8 mouse cellular contexts compared by ENCODE assay signal in the genomic region with DNA sequence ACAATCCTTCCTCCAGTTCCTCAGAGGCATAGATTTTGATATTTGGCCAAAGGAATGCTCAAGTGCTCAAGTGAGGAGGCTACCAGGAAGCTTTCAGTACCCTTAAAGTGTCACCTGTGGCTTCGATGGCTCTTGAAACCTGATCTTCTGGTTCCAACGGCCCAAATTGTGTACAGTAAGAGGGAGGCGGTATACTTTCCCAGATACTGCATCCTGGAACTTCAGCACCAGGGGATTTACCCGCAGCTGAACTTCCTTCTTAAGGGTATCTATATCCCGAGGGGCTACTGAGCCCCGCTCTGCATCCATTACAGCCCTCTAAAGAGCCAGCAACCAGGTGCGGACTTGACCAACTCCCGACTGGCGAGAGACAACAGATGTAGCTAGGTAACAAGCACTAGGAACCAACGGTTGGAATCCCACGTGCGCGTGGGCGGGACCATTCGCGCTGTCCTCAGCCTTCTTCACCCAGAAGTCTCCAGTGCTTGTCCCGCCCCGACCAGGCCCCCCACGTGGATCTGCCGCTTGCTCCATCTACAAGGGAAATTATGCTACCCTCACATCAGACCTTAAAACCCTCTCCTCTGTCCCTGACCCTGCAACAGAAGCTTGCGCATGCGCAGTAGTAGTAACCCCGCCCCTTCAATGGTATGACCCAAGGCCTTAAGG. TPM values are rescaled to one million over a fixed set of nuclear protein-coding genes. Genes with fewer than 3 reads are reported as not detected.
DNase-seq lines count a peak whose midpoint lies in the region; ATAC-seq and TF ChIP-seq lines count a peak whose summit lies in the region.

A gene (minus strand): TSS at position 309 of the 669 bp plus-strand sequence.

- H3K36me3 ChIP-seq in forebrain, embryonic 12.5 days (replicated peaks) = no peaks in the 10 kb centered on the region
- no peaks in the 10 kb centered on the region for H3K36me3 ChIP-seq in hindbrain, embryonic 10.5 days
- no peaks in the 10 kb centered on the region for H3K36me3 ChIP-seq in liver, embryonic 16.5 days (ENCODE audit: control insufficient read depth, insufficient read depth)

- no peaks in the 10 kb centered on the region for H3K9me3 ChIP-seq in forebrain, embryonic 12.5 days
- no peaks in the 10 kb centered on the region for H3K9me3 ChIP-seq in hindbrain, embryonic 10.5 days
- H3K9me3 ChIP-seq in liver, embryonic 16.5 days (replicated peaks; ENCODE audit: control insufficient read depth, low read length) = no peaks in the 10 kb centered on the region

- 19% methylated on average over 23 of the region's 23 CpGs for WGBS in forebrain, embryonic 12.5 days
- WGBS in hindbrain, embryonic 10.5 days = 25% methylated on average over 23 of the region's 23 CpGs
- 24% methylated on average over 23 of the region's 23 CpGs for WGBS in liver, embryonic 16.5 days (ENCODE audit: insufficient replicate concordance)
- 20% methylated on average over 23 of the region's 23 CpGs for WGBS in olfactory bulb, adult 2 months

- ATAC-seq in forebrain, embryonic 12.5 days (ENCODE audit: low FRiP score) = peak; percentile 83; the same call in 1 of the 2 replicates
- no peak for ATAC-seq in liver, embryonic 16.5 days (ENCODE audit: low read depth)

- no peak within 1 kb of the TSS for H3K27ac ChIP-seq in forebrain, embryonic 12.5 days
- peak within 1 kb of the TSS; percentile 29; the same call in 1 of the 2 replicates for H3K27ac ChIP-seq in hindbrain, embryonic 10.5 days
- no peak within 1 kb of the TSS for H3K27ac ChIP-seq in liver, embryonic 16.5 days (ENCODE audit: low read length)
- no peak within 1 kb of the TSS for H3K27ac ChIP-seq in olfactory bulb, adult 2 months (ENCODE audit: insufficient read depth, low read depth, low read length)

- H3K4me3 ChIP-seq in forebrain, embryonic 12.5 days (replicated peaks) = peak within 1 kb of the TSS; percentile 39
- peak within 1 kb of the TSS; percentile 48 for H3K4me3 ChIP-seq in hindbrain, embryonic 10.5 days
- H3K4me3 ChIP-seq in liver, embryonic 16.5 days (ENCODE audit: low read depth, low read length) = peak within 1 kb of the TSS; percentile 19
- H3K4me3 ChIP-seq in olfactory bulb, adult 2 months (ENCODE audit: insufficient read depth, low read depth, low read length) = peak within 1 kb of the TSS; percentile 48

- DNase-seq in 3T3-L1 (ENCODE audit: low read depth, low spot score) = peak; percentile 70
- peak; percentile 3 for DNase-seq in c-Kit-positive CD71-negative TER-119-negative erythroid progenitor cells, embryonic 14.5 days (ENCODE audit: low read depth)
- peak; percentile 35 for DNase-seq in hindbrain, embryonic 10.5 days (ENCODE audit: low spot score)
- peak; percentile 29 to 31 for DNase-seq in layer of hippocampus, adult 8-10 months (ENCODE audit: low spot score in 2 of 2)
- DNase-seq in spleen, postnatal 10 days (ENCODE audit: low spot score in 2 of 2) = no peak

- H3K4me1 ChIP-seq in forebrain, embryonic 12.5 days = no peaks in the 10 kb centered on the region
- no peaks in the 10 kb centered on the region for H3K4me1 ChIP-seq in hindbrain, embryonic 10.5 days (replicated peaks)
- H3K4me1 ChIP-seq in liver, embryonic 16.5 days (ENCODE audit: control insufficient read depth, low read depth, low read length) = no peaks in the 10 kb centered on the region
- H3K4me1 ChIP-seq in olfactory bulb, adult 2 months (ENCODE audit: control insufficient read depth, insufficient read depth, low read length) = no peaks in the 10 kb centered on the region

- no peak within 1 kb of the TSS for H3K9ac ChIP-seq in forebrain, embryonic 12.5 days
- H3K9ac ChIP-seq in liver, embryonic 16.5 days (ENCODE audit: low read depth, low read length) = no peak within 1 kb of the TSS

- H3K27me3 ChIP-seq in forebrain, embryonic 12.5 days = no peaks in the 10 kb centered on the region
- H3K27me3 ChIP-seq in hindbrain, embryonic 10.5 days (ENCODE audit: insufficient read depth, poor library complexity, severe bottlenecking) = no peaks in the 10 kb centered on the region
- H3K27me3 ChIP-seq in liver, embryonic 16.5 days (ENCODE audit: control insufficient read depth, insufficient read depth, low read depth, low read length) = no peaks in the 10 kb centered on the region

- peak within 1 kb of the TSS; percentile 51 for H3K4me2 ChIP-seq in forebrain, embryonic 12.5 days
- H3K4me2 ChIP-seq in liver, embryonic 16.5 days (ENCODE audit: low read depth, low read length) = peak within 1 kb of the TSS; percentile 24; the same call in 1 of the 2 replicates

- TF ChIP-seq CTCF in olfactory bulb, adult 2 months (IDR thresholded peaks at IDR 0.05; ENCODE audit: insufficient read depth, low read depth, low read length) = no peak

- TF ChIP-seq POLR2A in olfactory bulb, adult 2 months (IDR thresholded peaks at IDR 0.05; ENCODE audit: insufficient read depth, low read depth, low read length) = no peak

RNA-seq across cellular contexts. Expression of the gene that starts here (rescaled TPM):
- polyA plus RNA-seq in forebrain, embryonic 12.5 days (2016; fragmentation: Nextera tagmentation; extraction: Ambion mirVana) = 0.55 and 0.93 TPM in 2 replicates
- polyA plus RNA-seq in hindbrain, embryonic 10.5 days (2016; fragmentation: Nextera tagmentation; extraction: Ambion mirVana) = 1.0 TPM in 2 replicates
- total RNA-seq in layer of hippocampus, adult 8-10 months (2022) = 1 to 10 TPM; 1.7 to 2.4 (median 1.8) TPM
- polyA plus RNA-seq in liver, embryonic 16.5 days (2015; fragmentation: Nextera tagmentation; extraction: Ambion mirVana) = 0.01 TPM in 1 of 2 replicates, not detected in the other
- not detected in 2 replicates for polyA plus RNA-seq in olfactory bulb, adult 2 months (2012; ENCODE audit: insufficient read depth, insufficient read length, low replicate concordance, missing spikeins)

Comparison
In these comparisons a context has a peak if more than half of its experiments do, and no peak if none do; other contexts are left out.
1. Peak in ATAC-seq, H3K4me3 ChIP-seq and H3K4me2 ChIP-seq in forebrain, embryonic 12.5 days; RNA of the gene not detected or under 1 TPM.
2. DNase-seq: peak in 3T3-L1 (single experiment), c-Kit-positive CD71-negative TER-119-negative erythroid progenitor cells, embryonic 14.5 days (single experiment), hindbrain, embryonic 10.5 days (single experiment) and layer of hippocampus, adult 8-10 months (2 of 2); none in spleen, postnatal 10 days (0 of 2).
3. Peak in every context shown above with its lines, with median percentiles within 50 percentile points of each other: H3K4me3 ChIP-seq.